Mouse (Mus musculus): Measurements from ENCODE around the gene Olfr1090. TPM values are rescaled to one million over a fixed set of nuclear protein-coding genes. Genes with fewer than 3 reads are reported as not detected.

The Olfr1090 gene
- polyA plus RNA-seq (2014; fragmentation: Nextera tagmentation; extraction: Ambion mirVana): not detected in 2 replicates

DNA sequence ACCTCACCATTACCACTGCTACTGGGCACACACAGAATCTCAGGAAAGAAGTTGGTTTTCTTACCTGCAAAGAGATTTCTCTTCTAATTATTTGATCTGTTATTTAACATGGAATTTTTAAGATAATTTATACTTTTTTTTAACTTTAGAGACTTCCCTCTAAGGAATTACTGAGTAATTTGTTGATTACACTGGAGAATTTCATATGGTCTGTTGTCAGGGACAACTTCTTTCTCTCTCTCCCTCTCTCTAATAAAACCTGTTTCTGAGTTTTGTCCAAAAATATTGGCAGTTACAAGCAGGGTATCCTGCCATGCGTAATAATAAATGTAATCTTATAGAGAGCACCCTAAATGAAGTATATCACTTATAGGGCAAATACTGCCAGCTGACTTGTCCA, at the start of gene Olfr1090:
Olfr1090 (minus strand) TSS at position 101 of the 400 bp plus-strand sequence.
- Histone ChIP-seq H3K36me3 (ENCODE audit: control insufficient read depth, insufficient read depth, low read length) (no peaks in the 10 kb centered on the region), H3K27ac (ENCODE audit: low read depth, low read length) (no peak within 1 kb of the TSS), H3K4me3 (ENCODE audit: low read depth, low read length) (no peak within 1 kb of the TSS), H3K9ac (ENCODE audit: low read length) (no peak within 1 kb of the TSS), H3K9me3 (ENCODE audit: control insufficient read depth, low read length) (no peaks in the 10 kb centered on the region), H3K27me3 (ENCODE audit: control insufficient read depth, insufficient read depth, low read length) (no peaks in the 10 kb centered on the region), H3K4me2 (no peak within 1 kb of the TSS), H3K4me1 (ENCODE audit: control insufficient read depth, insufficient read depth, low read length) (no peaks in the 10 kb centered on the region)
- ATAC-seq (ENCODE audit: low FRiP score) (no peak), DNase-seq (ENCODE audit: low spot score, missing footprints) (no peak)
- 89% methylated on average over 1 of the region's 1 CpGs for WGBS

DNA sequence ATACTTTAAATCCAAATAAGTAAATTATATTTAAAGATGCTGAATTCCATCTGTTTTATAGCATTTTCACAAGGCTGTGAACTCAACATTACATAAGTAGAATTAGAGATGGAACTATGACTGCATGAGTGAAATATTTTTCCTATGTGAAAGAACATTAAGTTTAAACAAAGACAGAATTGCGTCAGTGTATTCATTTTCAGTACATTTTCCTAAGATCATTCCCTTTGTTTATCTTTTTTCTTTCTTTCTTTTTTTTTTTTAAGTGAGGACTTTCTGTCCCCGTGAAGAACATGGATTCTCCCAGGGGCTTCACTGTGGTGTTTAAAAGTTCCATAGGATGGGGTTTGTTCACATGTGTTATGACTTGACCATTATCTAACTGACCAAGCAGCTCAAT, 23.4 kb upstream of the Olfr1090 start, which contains the start of gene Olfr1093:
Olfr1093 (plus strand) TSS at position 301 of the 400 bp plus-strand sequence.
- Histone ChIP-seq H3K4me2 (no peak within 1 kb of the TSS), H3K36me3 (ENCODE audit: control insufficient read depth, insufficient read depth, low read length) (no peaks in the 10 kb centered on the region), H3K27me3 (ENCODE audit: control insufficient read depth, insufficient read depth, low read length) (no peaks in the 10 kb centered on the region), H3K9ac (ENCODE audit: low read length) (no peak within 1 kb of the TSS), H3K9me3 (ENCODE audit: control insufficient read depth, low read length) (no peaks in the 10 kb centered on the region), H3K4me3 (ENCODE audit: low read depth, low read length) (no peak within 1 kb of the TSS), H3K27ac (ENCODE audit: low read depth, low read length) (no peak within 1 kb of the TSS), H3K4me1 (ENCODE audit: control insufficient read depth, insufficient read depth, low read length) (no peaks in the 10 kb centered on the region)
- no peak for ATAC-seq (ENCODE audit: low FRiP score)
- WGBS: 87% methylated on average over 2 of the region's 2 CpGs
- DNase-seq (ENCODE audit: low spot score, missing footprints): no peak

DNA sequence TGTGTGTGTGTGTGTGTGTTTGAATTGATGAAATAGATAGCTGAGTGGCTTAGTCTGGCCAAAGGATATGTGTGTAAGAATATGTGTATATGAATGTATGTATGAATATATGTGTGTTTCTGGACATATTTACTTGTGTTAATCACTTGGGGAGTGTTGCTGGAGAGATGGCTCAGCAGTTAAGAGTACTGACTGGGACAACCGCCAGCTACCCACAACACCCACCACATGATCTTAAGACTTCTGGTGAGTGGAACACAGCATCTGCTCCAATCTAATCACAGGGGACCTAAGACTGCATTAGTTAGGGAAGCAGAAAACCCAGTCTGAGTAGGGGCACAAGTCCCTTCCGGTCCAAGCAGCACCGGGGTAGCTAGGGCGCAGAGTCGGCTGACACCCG, 2.3 kb upstream of the Olfr1090 start:
- Histone ChIP-seq H3K36me3 (ENCODE audit: control insufficient read depth, insufficient read depth, low read length) (no peaks in the 10 kb centered on the region), H3K9ac (ENCODE audit: low read length) (no peak overlapping the region), H3K27me3 (ENCODE audit: control insufficient read depth, insufficient read depth, low read length) (no peaks in the 10 kb centered on the region), H3K27ac (ENCODE audit: low read depth, low read length) (no peak overlapping the region), H3K4me2 (no peak overlapping the region), H3K9me3 (ENCODE audit: control insufficient read depth, low read length) (no peaks in the 10 kb centered on the region), H3K4me1 (ENCODE audit: control insufficient read depth, insufficient read depth, low read length) (no peaks in the 10 kb centered on the region), H3K4me3 (ENCODE audit: low read depth, low read length) (no peak overlapping the region)
- ATAC-seq (ENCODE audit: low FRiP score): no peak
- WGBS: 91% methylated on average over 6 of the region's 6 CpGs
- DNase-seq (ENCODE audit: low spot score, missing footprints): no peak

DNA sequence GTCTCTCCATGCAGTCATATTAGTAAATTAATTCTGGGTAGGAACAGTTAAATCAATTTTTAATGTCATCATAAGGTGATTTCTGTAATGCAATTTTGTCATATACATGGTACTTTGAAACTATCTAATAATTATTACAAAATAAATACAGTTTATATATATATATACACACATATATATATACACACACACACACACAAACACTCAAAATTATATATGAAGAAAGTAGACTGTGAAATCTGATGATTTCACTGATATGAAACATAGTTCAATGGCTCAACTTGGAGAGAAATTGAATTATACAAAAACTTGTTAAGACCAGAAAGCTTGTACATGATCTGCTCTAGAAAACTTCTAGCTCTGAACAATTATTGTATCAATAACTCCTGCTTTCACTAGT, 25.2 kb downstream of the Olfr1090 start, which contains the start of gene Olfr1089:
Olfr1089 (minus strand) TSS at position 101 of the 400 bp plus-strand sequence.
- Histone ChIP-seq H3K4me2 (no peak within 1 kb of the TSS), H3K27ac (ENCODE audit: low read depth, low read length) (no peak within 1 kb of the TSS), H3K4me1 (ENCODE audit: control insufficient read depth, insufficient read depth, low read length) (no peaks in the 10 kb centered on the region), H3K9me3 (ENCODE audit: control insufficient read depth, low read length) (no peaks in the 10 kb centered on the region), H3K36me3 (ENCODE audit: control insufficient read depth, insufficient read depth, low read length) (no peaks in the 10 kb centered on the region), H3K9ac (ENCODE audit: low read length) (no peak within 1 kb of the TSS), H3K4me3 (ENCODE audit: low read depth, low read length) (no peak within 1 kb of the TSS), H3K27me3 (ENCODE audit: control insufficient read depth, insufficient read depth, low read length) (no peaks in the 10 kb centered on the region)
- ATAC-seq (ENCODE audit: low FRiP score) (no peak), DNase-seq (ENCODE audit: low spot score, missing footprints) (no peak)

Other genes starting within 250 kb of the Olfr1090 start
- not detected in 2 replicates for gene Olfr1079, start 216.5 kb downstream of the Olfr1090 start, polyA plus RNA-seq (2014; fragmentation: Nextera tagmentation; extraction: Ambion mirVana)
- not detected in 2 replicates for gene Olfr1080, start 200.8 kb downstream of the Olfr1090 start, polyA plus RNA-seq (2014; fragmentation: Nextera tagmentation; extraction: Ambion mirVana)
- gene Olfr1082, start 160.0 kb downstream of the Olfr1090 start, polyA plus RNA-seq (2014; fragmentation: Nextera tagmentation; extraction: Ambion mirVana): not detected in 2 replicates
- gene Olfr1084, start 119.3 kb downstream of the Olfr1090 start, polyA plus RNA-seq (2014; fragmentation: Nextera tagmentation; extraction: Ambion mirVana): not detected in 2 replicates
- not detected in 2 replicates for gene Olfr1085, start 97.0 kb downstream of the Olfr1090 start, polyA plus RNA-seq (2014; fragmentation: Nextera tagmentation; extraction: Ambion mirVana)
- not detected in 2 replicates for gene Olfr1086, start 78.9 kb downstream of the Olfr1090 start, polyA plus RNA-seq (2014; fragmentation: Nextera tagmentation; extraction: Ambion mirVana)
- not detected in 2 replicates for gene Olfr1087, start 60.6 kb downstream of the Olfr1090 start, polyA plus RNA-seq (2014; fragmentation: Nextera tagmentation; extraction: Ambion mirVana)
- not detected in 2 replicates for gene Olfr1089, start 25.3 kb downstream of the Olfr1090 start, polyA plus RNA-seq (2014; fragmentation: Nextera tagmentation; extraction: Ambion mirVana)
- gene Olfr1093, start 23.5 kb upstream of the Olfr1090 start, polyA plus RNA-seq (2014; fragmentation: Nextera tagmentation; extraction: Ambion mirVana): not detected in 2 replicates
- gene Olfr141, start 51.0 kb upstream of the Olfr1090 start, polyA plus RNA-seq (2014; fragmentation: Nextera tagmentation; extraction: Ambion mirVana): not detected in 2 replicates
- gene Olfr1094, start 65.7 kb upstream of the Olfr1090 start, polyA plus RNA-seq (2014; fragmentation: Nextera tagmentation; extraction: Ambion mirVana): not detected in 2 replicates
- not detected in 2 replicates for gene Olfr1095, start 92.7 kb upstream of the Olfr1090 start, polyA plus RNA-seq (2014; fragmentation: Nextera tagmentation; extraction: Ambion mirVana)
- not detected in 2 replicates for gene Gm13723, start 115.8 kb upstream of the Olfr1090 start, polyA plus RNA-seq (2014; fragmentation: Nextera tagmentation; extraction: Ambion mirVana)
- not detected in 2 replicates for gene Olfr1097, start 133.2 kb upstream of the Olfr1090 start, polyA plus RNA-seq (2014; fragmentation: Nextera tagmentation; extraction: Ambion mirVana)
- not detected in 2 replicates for gene Olfr1098, start 165.6 kb upstream of the Olfr1090 start, polyA plus RNA-seq (2014; fragmentation: Nextera tagmentation; extraction: Ambion mirVana)
- not detected in 2 replicates for gene Olfr1099, start 201.7 kb upstream of the Olfr1090 start, polyA plus RNA-seq (2014; fragmentation: Nextera tagmentation; extraction: Ambion mirVana)
- gene Olfr1100, start 221.0 kb upstream of the Olfr1090 start, polyA plus RNA-seq (2014; fragmentation: Nextera tagmentation; extraction: Ambion mirVana): not detected in 2 replicates
- gene Olfr1101, start 232.2 kb upstream of the Olfr1090 start, polyA plus RNA-seq (2014; fragmentation: Nextera tagmentation; extraction: Ambion mirVana): not detected in 2 replicates
- not detected in 2 replicates for gene Olfr1102, start 239.4 kb upstream of the Olfr1090 start, polyA plus RNA-seq (2014; fragmentation: Nextera tagmentation; extraction: Ambion mirVana)

Data from midbrain, embryonic 11.5 days (tissue).